Mouse (Mus musculus) hindbrain, embryonic 16.5 days (tissue): ENCODE results near the gene Qpctl. TPM values are rescaled to one million over a fixed set of nuclear protein-coding genes. Genes with fewer than 3 reads are reported as not detected.

Experiments
- ATAC-seq: fragments of 200-750 bp; cut with Nextera tagmentation; 2 replicates; pipeline ENCODE4 v1.8.0; 2017; ENCODE audit warnings: moderate TSS enrichment, moderate library complexity
- H3K27ac ChIP-seq: fragments of 300-500 bp; sonication (generic); 2 replicates; pipeline ENCODE4 v1.5.1; 2014; ENCODE audit warnings: low read depth, mild to moderate bottlenecking, control low read depth, low read length, moderate library complexity
- H3K27me3 ChIP-seq: fragments of 300-500 bp; sonication (generic); replicated peaks from 2 replicates; pipeline ENCODE4 v1.6.1; 2014; ENCODE audit warnings: low read length; ENCODE audit not compliant: control insufficient read depth, insufficient read depth
- H3K36me3 ChIP-seq: fragments of 300-500 bp; sonication (generic); 2 replicates; pipeline ENCODE4 v1.6.1; 2014; ENCODE audit warnings: mild to moderate bottlenecking, low read length, moderate library complexity, mixed read lengths; ENCODE audit not compliant: control insufficient read depth, insufficient read depth
- H3K4me1 ChIP-seq: fragments of 300-500 bp; sonication (generic); 2 replicates; pipeline ENCODE4 v1.6.1; 2014; ENCODE audit warnings: low read depth, low read length; ENCODE audit not compliant: control insufficient read depth, insufficient read depth
- H3K4me2 ChIP-seq: fragments of 300-500 bp; sonication (generic); 2 replicates; pipeline ENCODE4 v1.6.1; 2014; ENCODE audit warnings: mild to moderate bottlenecking, low read length, control low read depth, moderate library complexity
- H3K4me3 ChIP-seq: fragments of 300-500 bp; sonication (generic); 2 replicates; pipeline ENCODE4 v1.5.1; 2014; ENCODE audit warnings: mild to moderate bottlenecking, low read length, control low read depth, moderate library complexity
- H3K9ac ChIP-seq: fragments of 300-500 bp; sonication (generic); 2 replicates; pipeline ENCODE4 v1.6.1; 2014; ENCODE audit warnings: low read depth, mild to moderate bottlenecking, control low read depth, low read length, moderate library complexity
- H3K9me3 ChIP-seq: fragments of 300-500 bp; sonication (generic); 2 replicates; pipeline ENCODE4 v1.6.1; 2014; ENCODE audit warnings: mild to moderate bottlenecking, low read length, moderate library complexity; ENCODE audit not compliant: control insufficient read depth
- WGBS: fragments of 180-500 bp; shearing (Covaris S2); extraction: QIAGEN DNeasy Blood & Tissue Kit; methylation state at CpG from one replicate; pipeline ENCODE4 v1.1.7; 2014; 5-methylcytosine and 5-hydroxymethylcytosine counted together
- polyA plus RNA-seq: library from polyadenylated mRNA; unstranded; fragments of >200 nt; fragmentation: Nextera tagmentation; extraction: Ambion mirVana; gene quantifications from 2 replicates; pipeline ENCODE4 v1.2.1, GENCODE M21; 2015

Qpctl gene
- polyA plus RNA-seq, 1 experiment from 2014 or later = 26.3 TPM

DNA sequence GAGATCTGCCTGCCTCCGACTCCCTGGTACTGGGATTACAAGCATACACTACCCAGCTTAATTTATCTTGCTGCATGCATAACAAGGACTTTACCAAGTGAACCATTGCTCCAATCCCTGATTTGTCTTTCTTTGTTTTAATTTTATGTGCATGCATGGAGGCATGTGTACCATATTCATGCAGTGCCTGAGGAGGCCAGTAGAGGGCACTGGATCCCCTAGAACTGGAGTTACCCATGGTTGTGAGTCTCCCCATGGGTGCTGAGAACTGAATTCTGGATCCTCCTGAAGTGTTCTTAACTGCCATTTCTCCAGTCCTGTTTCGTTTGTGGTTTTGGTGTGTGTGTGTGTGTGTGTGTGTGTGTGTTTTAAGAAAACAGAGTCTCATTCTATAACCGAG is 17.9 kb upstream of the Qpctl start:
- Histone ChIP-seq H3K27me3 (peaks cover 7% of the 10 kb centered on the region), H3K4me1 (peaks cover 9% of the 10 kb centered on the region; the same call in 1 of the 2 replicates), H3K36me3 (no peaks in the 10 kb centered on the region), H3K4me3 (no peak overlapping the region), H3K27ac (no peak overlapping the region), H3K9me3 (peaks cover 2% of the 10 kb centered on the region; the same call in 1 of the 2 replicates), H3K4me2 (no peak overlapping the region), H3K9ac (no peak overlapping the region)
- ATAC-seq = no peak
- 91% methylated on average over 3 of the region's 3 CpGs for WGBS

DNA sequence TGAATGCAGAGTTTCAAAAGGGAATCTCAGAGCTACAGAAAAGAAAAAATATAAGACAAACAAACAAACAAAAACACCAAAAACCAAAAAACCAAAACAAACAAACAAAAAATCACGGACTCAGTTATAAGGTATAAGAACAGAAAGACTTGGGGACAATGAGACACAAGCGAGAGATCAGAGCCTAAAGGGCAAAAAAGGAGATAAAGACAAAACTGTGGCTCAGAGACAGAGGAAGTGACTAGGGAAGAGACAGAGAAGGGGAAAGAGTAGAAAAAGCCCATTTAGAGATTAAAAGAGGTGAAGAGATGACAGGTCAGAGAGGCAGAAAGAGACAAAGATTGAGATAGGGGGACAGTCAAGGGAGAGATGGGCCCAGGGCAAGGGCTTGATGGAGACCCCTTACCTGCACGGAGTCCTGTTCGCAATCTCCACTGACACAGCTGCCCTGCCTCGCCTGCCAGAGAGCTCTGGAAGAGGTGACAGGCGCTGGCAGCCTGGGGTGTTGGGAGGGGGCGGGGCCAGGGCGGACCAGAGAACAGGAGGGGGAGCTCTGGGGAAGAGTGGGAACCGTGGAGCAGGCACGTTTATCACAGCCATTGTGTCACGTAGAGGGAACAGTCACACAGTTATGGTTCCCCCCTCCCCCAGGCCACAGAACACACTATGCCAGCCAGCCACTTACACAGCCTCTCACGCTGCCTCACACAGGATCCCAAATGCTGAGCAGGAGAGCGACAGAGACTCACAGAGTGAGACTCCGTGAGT is 16.7 kb upstream of the Qpctl start, which contains the start of gene Gipr:
Gene Gipr, minus strand, starts transcription at position 472 of the 768 bp plus-strand sequence.
- H3K36me3 ChIP-seq = no peaks in the 10 kb centered on the region

DNA sequence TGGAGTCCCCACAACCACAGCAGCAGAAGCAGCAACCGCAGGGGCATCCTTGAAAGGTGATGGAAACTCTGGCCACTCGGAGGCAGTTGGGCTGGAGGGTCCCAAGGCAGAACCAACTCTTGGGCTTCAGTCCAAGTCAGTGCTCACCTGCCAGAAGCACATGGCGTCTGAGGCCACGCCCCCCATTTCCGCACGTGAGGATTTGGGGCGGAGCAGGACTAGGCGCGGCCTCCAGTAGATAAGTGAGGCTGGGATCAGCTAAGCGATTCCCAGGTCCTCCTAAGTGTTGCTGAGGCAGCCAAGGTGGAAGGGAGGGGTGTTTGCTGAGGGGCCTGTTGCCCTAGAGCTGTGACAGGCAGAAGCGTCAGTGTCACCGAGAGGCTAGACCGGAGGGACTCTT is 15.9 kb upstream of the Qpctl start:
- H3K36me3 ChIP-seq = no peaks in the 10 kb centered on the region
- WGBS = 3% methylated on average over 13 of the region's 13 CpGs
- ATAC-seq = no peak
- no peak overlapping the region for H3K4me3 ChIP-seq
- peaks cover 7% of the 10 kb centered on the region for H3K27me3 ChIP-seq
- no peak overlapping the region for H3K9ac ChIP-seq
- peaks cover 2% of the 10 kb centered on the region; the same call in 1 of the 2 replicates for H3K9me3 ChIP-seq
- peak overlapping the region; percentile 38 for H3K4me2 ChIP-seq
- no peak overlapping the region for H3K27ac ChIP-seq
- H3K4me1 ChIP-seq = peaks cover 10% of the 10 kb centered on the region

More for the DNA sequence above, 16.7 kb upstream of the Qpctl start, which contains the start of gene Gipr:
- Histone ChIP-seq H3K4me2 (peak within 1 kb of the TSS; percentile 38), H3K4me1 (peaks cover 6% of the 10 kb centered on the region; the same call in 1 of the 2 replicates), H3K27me3 (peaks cover 7% of the 10 kb centered on the region), H3K4me3 (no peak within 1 kb of the TSS), H3K9me3 (peaks cover 2% of the 10 kb centered on the region; the same call in 1 of the 2 replicates), H3K9ac (peak within 1 kb of the TSS; percentile 18; the same call in 1 of the 2 replicates), H3K27ac (no peak within 1 kb of the TSS)
- WGBS = 14% methylated on average over 11 of the region's 14 CpGs
- ATAC-seq = 0 out of 2 replicates have a peak, but pooled peaks have one; percentile 19

DNA sequence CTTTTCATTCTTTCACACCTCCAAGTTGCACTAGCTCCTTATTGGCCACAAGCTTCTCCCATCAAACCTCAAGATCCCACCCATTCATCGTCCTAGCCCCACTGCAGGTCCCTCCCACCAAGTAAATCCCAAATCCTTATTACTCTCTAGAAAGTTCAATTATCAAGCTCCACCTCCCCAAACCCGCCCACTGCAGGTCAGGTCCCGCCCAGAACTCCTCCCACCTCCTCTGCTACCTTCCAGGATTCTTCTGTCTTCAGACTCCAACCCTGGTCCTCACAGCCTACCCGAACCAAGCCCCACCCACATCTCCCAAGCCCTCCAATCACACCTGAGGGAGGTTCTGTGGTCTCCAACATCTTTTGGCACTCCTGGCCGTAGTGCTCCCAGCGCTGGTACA is 15.1 kb upstream of the Qpctl start:
- peaks cover 9% of the 10 kb centered on the region for H3K27me3 ChIP-seq
- H3K9ac ChIP-seq = no peak overlapping the region
- ATAC-seq = no peak
- H3K4me3 ChIP-seq = no peak overlapping the region; the same call in 1 of the 2 replicates
- no peaks in the 10 kb centered on the region for H3K36me3 ChIP-seq
- 0 out of 2 replicates have a peak overlapping the region, but pooled peaks have one; percentile 1 for H3K4me2 ChIP-seq
- WGBS = 0% methylated on average over 6 of the region's 6 CpGs
- H3K27ac ChIP-seq = no peak overlapping the region
- H3K9me3 ChIP-seq = peaks cover 2% of the 10 kb centered on the region; the same call in 1 of the 2 replicates
- peaks cover 16% of the 10 kb centered on the region for H3K4me1 ChIP-seq

DNA sequence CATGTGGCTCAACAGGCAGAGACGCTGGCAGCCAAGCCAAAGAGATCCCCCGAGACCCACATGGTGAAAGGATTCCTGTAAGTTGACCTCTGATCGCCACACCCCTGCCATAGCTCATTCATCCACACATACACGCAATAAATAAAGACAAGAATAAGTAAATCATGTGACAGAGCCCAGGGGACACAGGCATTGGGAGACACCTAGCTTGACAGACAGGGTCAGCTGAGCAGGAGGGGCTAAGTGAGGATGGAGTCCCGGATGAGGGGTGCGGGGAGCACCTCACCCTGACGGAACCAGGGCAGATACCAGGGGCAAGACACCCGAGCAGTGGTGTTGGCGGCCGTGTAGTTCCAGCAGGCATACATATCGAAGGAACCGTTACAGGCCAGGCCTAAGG is 14.7 kb upstream of the Qpctl start:
- ATAC-seq = no peak
- Histone ChIP-seq H3K4me2 (0 out of 2 replicates have a peak overlapping the region, but pooled peaks have one; percentile 1), H3K36me3 (no peaks in the 10 kb centered on the region), H3K4me3 (no peak overlapping the region; the same call in 1 of the 2 replicates), H3K9me3 (peaks cover 2% of the 10 kb centered on the region; the same call in 1 of the 2 replicates), H3K4me1 (peaks cover 16% of the 10 kb centered on the region), H3K9ac (no peak overlapping the region), H3K27me3 (peaks cover 9% of the 10 kb centered on the region), H3K27ac (no peak overlapping the region)
- 28% methylated on average over 12 of the region's 12 CpGs for WGBS

DNA sequence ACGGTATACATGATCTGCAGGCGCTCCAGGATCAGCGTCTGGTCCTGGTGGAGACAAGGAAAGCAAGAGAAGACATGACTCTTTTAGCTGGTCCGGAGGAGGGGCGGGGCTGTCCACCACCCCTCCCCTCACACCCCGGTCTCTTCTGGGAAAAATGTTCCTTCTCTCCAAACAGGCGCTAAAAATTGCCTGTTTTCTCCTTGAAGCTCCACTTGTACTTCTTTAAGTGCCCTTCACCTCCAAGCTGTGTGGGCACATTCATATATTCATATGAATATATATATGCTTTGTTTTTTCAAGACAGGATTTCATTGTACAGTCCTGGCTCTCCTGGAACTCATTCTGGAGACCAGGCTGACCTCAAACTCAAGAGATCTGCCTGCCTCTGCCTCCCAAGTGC is 13.8 kb upstream of the Qpctl start:
- Histone ChIP-seq H3K4me1 (peaks cover 16% of the 10 kb centered on the region), H3K27me3 (peaks cover 9% of the 10 kb centered on the region), H3K36me3 (no peaks in the 10 kb centered on the region), H3K9ac (no peak overlapping the region), H3K4me2 (no peak overlapping the region), H3K9me3 (peaks cover 2% of the 10 kb centered on the region; the same call in 1 of the 2 replicates), H3K27ac (no peak overlapping the region), H3K4me3 (no peak overlapping the region)
- no peak for ATAC-seq
- 87% methylated on average over 7 of the region's 7 CpGs for WGBS

DNA sequence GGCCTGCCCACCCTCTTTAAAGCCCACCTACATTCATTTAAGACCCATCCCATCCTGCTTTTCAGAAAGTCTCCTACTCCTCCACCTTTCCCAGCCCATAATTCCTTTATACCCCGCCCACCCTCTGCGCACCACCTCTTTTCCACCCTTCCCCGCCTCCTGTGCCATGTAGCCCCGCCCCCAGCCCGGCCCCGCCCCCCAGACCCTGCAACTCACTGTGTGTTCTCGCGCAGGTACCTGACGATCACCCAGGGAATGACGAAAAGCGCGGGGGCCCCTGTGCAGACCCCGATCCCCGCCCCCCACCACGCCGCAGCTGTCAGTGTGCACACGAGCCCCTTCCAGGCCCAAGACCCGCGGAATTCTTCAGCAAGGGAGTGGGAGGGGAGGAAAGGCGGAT is 11.0 kb upstream of the Qpctl start:
- Histone ChIP-seq H3K27me3 (peaks cover 9% of the 10 kb centered on the region), H3K4me1 (peaks cover 13% of the 10 kb centered on the region), H3K9me3 (no peaks in the 10 kb centered on the region), H3K4me3 (peak overlapping the region; percentile 45), H3K9ac (peak overlapping the region; percentile 64), H3K27ac (no peak overlapping the region), H3K36me3 (no peaks in the 10 kb centered on the region), H3K4me2 (peak overlapping the region; percentile 66)
- 1% methylated on average over 19 of the region's 20 CpGs for WGBS
- ATAC-seq = peak; percentile 56

DNA sequence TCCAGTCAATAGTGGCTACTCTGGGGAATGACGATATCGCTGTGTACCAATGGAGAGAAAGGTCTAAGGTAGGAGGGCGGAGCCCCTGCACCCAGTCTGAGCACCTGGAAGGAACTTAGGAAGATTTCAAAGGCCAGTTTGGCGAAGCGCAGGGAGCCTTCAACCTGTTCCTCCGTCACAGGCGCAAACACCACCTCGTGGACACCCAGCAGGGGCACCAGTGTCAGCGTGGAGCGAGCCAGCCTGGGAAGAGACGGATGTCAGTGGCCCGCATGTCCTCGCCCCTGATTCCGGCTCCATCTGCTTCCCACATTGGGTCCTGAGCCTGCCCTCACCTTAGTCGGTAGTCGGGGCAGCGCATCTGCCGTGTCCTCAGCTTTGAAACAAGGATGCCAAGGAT is 10.3 kb upstream of the Qpctl start:
- Histone ChIP-seq H3K36me3 (0 out of 2 replicates have a peak, but pooled peaks cover 2% of the 10 kb centered on the region), H3K4me1 (peaks cover 13% of the 10 kb centered on the region), H3K27me3 (peaks cover 4% of the 10 kb centered on the region), H3K27ac (no peak overlapping the region), H3K4me2 (peak overlapping the region; percentile 66), H3K9ac (peak overlapping the region; percentile 34; the same call in 1 of the 2 replicates), H3K9me3 (no peaks in the 10 kb centered on the region), H3K4me3 (peak overlapping the region; percentile 45)
- no peak for ATAC-seq
- 11% methylated on average over 18 of the region's 18 CpGs for WGBS

DNA sequence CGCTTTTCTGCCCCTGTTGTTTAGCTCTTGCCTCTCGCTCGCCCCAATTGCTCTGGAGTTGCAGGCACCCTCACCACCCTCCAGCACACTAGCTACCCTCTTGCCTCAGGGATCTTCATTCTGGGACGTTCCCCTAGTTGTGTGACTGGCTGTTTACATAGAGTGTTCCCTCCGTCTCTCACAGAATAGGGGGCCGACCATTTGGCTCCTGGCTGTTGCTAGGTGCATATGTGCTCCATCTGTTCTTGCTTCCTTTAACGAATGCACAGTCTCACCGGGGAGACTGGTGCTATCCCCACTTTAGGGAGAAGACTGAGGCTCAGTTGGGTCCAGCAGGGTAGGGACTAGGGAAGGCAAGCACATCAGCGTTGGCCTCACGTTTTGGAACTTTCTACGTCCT is 9.5 kb upstream of the Qpctl start:
- Histone ChIP-seq H3K36me3 (peaks cover 6% of the 10 kb centered on the region), H3K9ac (no peak overlapping the region), H3K27ac (no peak overlapping the region), H3K4me1 (peaks cover 13% of the 10 kb centered on the region), H3K9me3 (no peaks in the 10 kb centered on the region), H3K27me3 (peaks cover 2% of the 10 kb centered on the region; the same call in 1 of the 2 replicates), H3K4me2 (no peak overlapping the region), H3K4me3 (no peak overlapping the region)
- ATAC-seq = no peak
- WGBS = 63% methylated on average over 11 of the region's 11 CpGs
